Mouse (Mus musculus) CH12.LX (cell line): ENCODE results near the gene Oosp1. TPM values are rescaled to one million over a fixed set of nuclear protein-coding genes. Genes with fewer than 3 reads are reported as not detected.

Experiments used
- DNase-seq: peaks from one replicate; pipeline ENCODE4 v3.0.0-alpha.2; 2013; ENCODE audit errors: extremely low read depth
- H3K27ac ChIP-seq: 2 replicates; pipeline ENCODE4 v1.5.1; 2012; ENCODE audit warnings: low read depth, mild to moderate bottlenecking, control low read depth, moderate library complexity; ENCODE audit not compliant: insufficient read depth
- H3K27me3 ChIP-seq: replicated peaks from 2 replicates; pipeline ENCODE3; 2012; ENCODE audit warnings: inconsistent platforms
- H3K36me3 ChIP-seq, 2 experiments: replicated peaks in 1 of 2; 2 replicates each; pipeline versions ENCODE3 to v1.6.1; 2012; ENCODE audit warnings: inconsistent platforms in 1 of 2, low read length in 1 of 2, mild to moderate bottlenecking in 1 of 2, mixed read lengths in 1 of 2, moderate library complexity in 1 of 2; ENCODE audit not compliant: control insufficient read depth in 1 of 2, insufficient read depth in 1 of 2
- H3K4me1 ChIP-seq, 2 experiments: 2 replicates each; pipeline ENCODE4 v1.6.1; 2012; ENCODE audit warnings: inconsistent platforms in 1 of 2, moderate library complexity in 1 of 2; ENCODE audit not compliant: insufficient read depth in 2 of 2, control insufficient read depth in 1 of 2
- H3K4me2 ChIP-seq: 2 replicates; pipeline ENCODE4 v1.6.1; 2012; ENCODE audit warnings: low read depth, mild to moderate bottlenecking, control low read depth; ENCODE audit not compliant: poor library complexity, insufficient read depth, severe bottlenecking
- H3K4me3 ChIP-seq, 3 experiments: fragments of 150-350 bp in 1 of 3; sonication (generic) in 1 of 3; replicated peaks in 1 of 3; 2 replicates each; pipeline versions ENCODE3 to v1.5.1; 2011 to 2012; ENCODE audit warnings: low read depth in 2 of 3, low read length in 2 of 3, mild to moderate bottlenecking in 2 of 3, moderate library complexity in 2 of 3, control low read depth in 1 of 3, improper control_type of control experiment in 1 of 3, inconsistent platforms in 1 of 3, mixed read lengths in 1 of 3; ENCODE audit not compliant: poor library complexity in 1 of 3
- H3K79me2 ChIP-seq: replicated peaks from 2 replicates; pipeline ENCODE4 v1.6.1; 2012; ENCODE audit warnings: mild to moderate bottlenecking, moderate library complexity; ENCODE audit not compliant: control insufficient read depth, poor library complexity, insufficient read depth, severe bottlenecking; ENCODE audit errors: extremely low read depth
- H3K9ac ChIP-seq: 2 replicates; pipeline ENCODE4 v1.6.1; 2012; ENCODE audit warnings: low read depth, mild to moderate bottlenecking, control low read depth, moderate library complexity; ENCODE audit not compliant: insufficient read depth
- H3K9me3 ChIP-seq: replicated peaks from 2 replicates; pipeline ENCODE3; 2012; ENCODE audit warnings: low read length, inconsistent platforms, mixed read lengths
- CHD2 ChIP-seq: IDR thresholded peaks from 2 replicates; pipeline ENCODE4 v1.6.1; 2011; ENCODE audit warnings: low read length, improper control_type of control experiment
- E2F4 ChIP-seq: IDR thresholded peaks from 2 replicates; pipeline ENCODE4 v1.6.1; 2011; ENCODE audit warnings: low read depth, low read length, improper control_type of control experiment; ENCODE audit not compliant: insufficient replicate concordance
- ELF1 ChIP-seq: IDR thresholded peaks from 2 replicates; pipeline ENCODE4 v1.6.1; 2014; ENCODE audit warnings: low read depth, mild to moderate bottlenecking, inconsistent platforms, low read length, improper control_type of control experiment
- ETS1 ChIP-seq: conservative IDR thresholded peaks from 2 replicates; pipeline ENCODE4 v1.6.1; 2012; ENCODE audit warnings: low read depth, mild to moderate bottlenecking, inconsistent platforms, low read length, improper control_type of control experiment, moderate library complexity
- GABPA ChIP-seq: IDR thresholded peaks from 2 replicates; pipeline ENCODE4 v1.6.1; 2012; ENCODE audit warnings: low read depth, low read length, improper control_type of control experiment, inconsistent platforms; ENCODE audit not compliant: insufficient replicate concordance
- JUND ChIP-seq: conservative IDR thresholded peaks from 2 replicates; pipeline ENCODE4 v1.6.1; 2011; ENCODE audit warnings: low read depth, low read length, improper control_type of control experiment
- MAFK ChIP-seq: IDR thresholded peaks from 2 replicates; pipeline ENCODE4 v1.6.1; 2011; ENCODE audit warnings: low read length, improper control_type of control experiment; ENCODE audit not compliant: insufficient replicate concordance
- MEF2A ChIP-seq: IDR thresholded peaks from 2 replicates; pipeline ENCODE4 v1.6.1; 2014; ENCODE audit warnings: low read depth, mild to moderate bottlenecking, inconsistent platforms, low read length, improper control_type of control experiment, borderline replicate concordance
- MXI1 ChIP-seq: IDR thresholded peaks from 2 replicates; pipeline ENCODE4 v1.6.1; 2011; ENCODE audit warnings: mild to moderate bottlenecking, low read depth, low read length, improper control_type of control experiment
- MYC ChIP-seq: IDR thresholded peaks from 2 replicates; pipeline ENCODE4 v1.6.1; 2011; ENCODE audit warnings: low read depth, mild to moderate bottlenecking, improper control_type of control experiment, low read length
- NELFE ChIP-seq: IDR thresholded peaks from 2 replicates; pipeline ENCODE4 v1.6.1; 2011; ENCODE audit warnings: low read depth, low read length, improper control_type of control experiment
- PAX5 ChIP-seq: IDR thresholded peaks from 2 replicates; pipeline ENCODE4 v1.6.1; 2012; ENCODE audit warnings: low read length, inconsistent platforms, mixed read lengths
- POLR2AphosphoS2 ChIP-seq: IDR thresholded peaks from 2 replicates; pipeline ENCODE4 v1.6.1; 2011; ENCODE audit warnings: low read depth, low read length, improper control_type of control experiment
- RAD21 ChIP-seq: IDR thresholded peaks from 2 replicates; pipeline ENCODE4 v1.6.1; 2011; ENCODE audit warnings: low read depth, mild to moderate bottlenecking, low read length, improper control_type of control experiment, moderate library complexity
- TCF12 ChIP-seq: IDR thresholded peaks from 2 replicates; pipeline ENCODE4 v1.6.1; 2014; ENCODE audit warnings: low read depth, mild to moderate bottlenecking, inconsistent platforms, low read length, improper control_type of control experiment
- UBTF ChIP-seq: IDR thresholded peaks from 2 replicates; pipeline ENCODE4 v1.6.1; 2012; ENCODE audit warnings: low read depth, mild to moderate bottlenecking, inconsistent platforms, low read length, improper control_type of control experiment, moderate library complexity
- USF1 ChIP-seq: IDR thresholded peaks from 2 replicates; pipeline ENCODE4 v1.6.1; 2014; ENCODE audit warnings: low read depth, mild to moderate bottlenecking, inconsistent platforms, low read length, improper control_type of control experiment
- ZKSCAN1 ChIP-seq: IDR thresholded peaks from 2 replicates; pipeline ENCODE4 v1.6.1; 2012; ENCODE audit warnings: low read depth, inconsistent platforms, low read length, improper control_type of control experiment, borderline replicate concordance
- ZNF384 ChIP-seq: IDR thresholded peaks from 2 replicates; pipeline ENCODE4 v1.6.1; 2012; ENCODE audit warnings: low read depth, low read length, improper control_type of control experiment, inconsistent platforms
- dilution Hi-C: fragments of 300-500 bp; cut with MboI; formaldehyde crosslinking; loops from 2 replicates; pipeline ENCODE4 v1.14.3; 2020; ENCODE audit warnings: low sequenced_read_pairs; ENCODE audit not compliant: extremely low pct_unique_long_range_greater_than_20kb, extremely low pct_ligation_motif_present
- in situ Hi-C: fragments of 300-500 bp; cut with MboI; formaldehyde crosslinking; loops from 3 replicates; pipeline ENCODE4 v1.14.3; 2019; ENCODE audit warnings: low sequenced_read_pairs, low pct_ligation_motif_present, low pct_unique_long_range_greater_than_20kb, mixed read lengths
- polyA plus RNA-seq: library from polyadenylated mRNA; unstranded; fragments of >175 nt; gene quantifications from 2 replicates; pipeline ENCODE4 v1.2.1, GENCODE M21; 2012; ENCODE audit warnings: low read depth; ENCODE audit not compliant: insufficient read length
- total RNA-seq, 2 experiments: library from RNA; depleted of rRNA; stranded (reverse); fragments of 300-350 nt in 1 of 2; fragments of >200 nt in 1 of 2; gene quantifications; 2 replicates each; pipeline ENCODE4 v1.2.3; 2012 to 2014

The Oosp1 gene
- total and polyA plus RNA-seq, 3 experiments, result 49.5 to 125 (median 58.6) TPM

GRCm38 (mm10) chr19:11730278-11730677, 39.3 kb upstream of the Oosp1 start:
- Histone ChIP-seq H3K4me2 (no peak overlapping the region; the same call in 1 of the 2 replicates), H3K4me3 (no peak overlapping the region), H3K36me3 (no peaks in the 10 kb centered on the region), H3K4me1 (no peaks in the 10 kb centered on the region), H3K27me3 (no peaks in the 10 kb centered on the region), H3K79me2 (no peaks in the 10 kb centered on the region), H3K9me3 (no peaks in the 10 kb centered on the region), H3K9ac (no peak overlapping the region), H3K27ac (no peak overlapping the region)
- no peak for DNase-seq
- dilution Hi-C loops, result no loop called here
- TF ChIP-seq ETS1 (no peak), MAFK (no peak), ZNF384 (no peak), USF1 (no peak), POLR2AphosphoS2 (no peak), JUND (no peak), MEF2A (no peak), MXI1 (no peak), E2F4 (no peak), ELF1 (no peak), TCF12 (no peak), MYC (no peak)
- in situ Hi-C loops, result no loop called here

- Histone ChIP-seq H3K36me3 (no peaks in the 10 kb centered on the region), H3K9ac (no peak overlapping the region), H3K79me2 (no peaks in the 10 kb centered on the region), H3K27me3 (no peaks in the 10 kb centered on the region), H3K4me3 (no peak overlapping the region), H3K27ac (no peak overlapping the region), H3K9me3 (no peaks in the 10 kb centered on the region), H3K4me1 (no peaks in the 10 kb centered on the region), H3K4me2 (no peak overlapping the region)
- no peak for TF ChIP-seq GABPA
- TF ChIP-seq ZKSCAN1, result no peak
- TF ChIP-seq TCF12, result no peak
- no peak for TF ChIP-seq PAX5
- no peak for TF ChIP-seq CHD2
- no peak for TF ChIP-seq NELFE
- TF ChIP-seq RAD21, result no peak
- no peak for TF ChIP-seq MXI1
- TF ChIP-seq UBTF, result no peak
- dilution Hi-C loops, result no loop called here
- DNase-seq, result no peak
- in situ Hi-C loops, result no loop called here
These were observed 36.4 kb upstream of the Oosp1 start for GRCm38 (mm10) chr19:11727304-11727703.
